Mouse (Mus musculus) gastrocnemius, adult 8-10 months (tissue): ENCODE data around the gene Olfr1373. TPM values are rescaled to one million over a fixed set of nuclear protein-coding genes. Genes with fewer than 3 reads are reported as not detected.
"Not testable (repeated sequence)": the region's sequence is repeated elsewhere in the genome, so short reads cannot be mapped to it uniquely, and the experiment has no call there.

Experiments
- DNase-seq, 2 experiments: peaks; one replicate each; pipeline ENCODE4 v3.0.0; 2022; ENCODE audit warnings: low spot score in 2 of 2
- total RNA-seq, 4 experiments: library from RNA; stranded (reverse); gene quantifications; 2 replicates each; pipeline ENCODE4 v1.2.4; 2022

The Olfr1373 gene
- total RNA-seq = not detected

DNA sequence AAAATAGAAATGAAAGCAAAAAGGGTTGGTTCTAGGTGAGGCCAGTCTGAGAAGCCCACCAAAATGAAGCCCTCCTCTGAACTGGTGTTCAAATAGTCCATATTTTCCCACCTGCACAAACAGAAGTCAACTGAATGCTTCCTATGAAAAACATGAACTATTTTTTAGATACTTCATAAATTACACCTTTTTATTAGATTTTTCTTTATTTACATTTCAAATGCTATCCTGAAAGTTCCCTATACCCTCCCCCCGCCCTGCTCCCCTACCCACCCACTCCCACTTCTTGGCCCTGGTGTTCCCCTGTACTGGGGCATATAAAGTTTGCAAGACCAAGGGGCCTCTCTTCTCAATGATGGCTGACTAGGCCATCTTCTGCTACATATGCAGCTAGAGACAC lies at the start of gene Olfr1373:
TSS of gene Olfr1373 (minus strand) at position 101 of the 400 bp plus-strand sequence.
- DNase-seq = not testable (repeated sequence)

DNA sequence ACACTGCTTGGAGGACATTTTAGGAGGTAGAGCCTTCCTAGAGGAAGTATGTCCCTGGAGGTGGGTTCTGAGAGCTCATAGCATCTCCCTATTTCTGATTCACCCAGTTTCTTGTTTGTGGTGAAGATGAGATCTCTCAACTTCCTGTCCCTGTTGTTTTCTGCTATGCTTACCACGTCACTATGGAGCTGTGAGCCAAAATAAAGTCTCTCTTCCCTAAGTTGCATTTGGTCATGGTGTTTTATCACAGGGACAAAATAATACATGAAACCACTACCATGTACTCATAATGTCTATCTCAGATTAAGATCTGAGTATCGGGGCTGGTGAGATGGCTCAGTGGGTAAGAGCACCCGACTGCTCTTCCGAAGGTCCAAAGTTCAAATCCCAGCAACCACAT lies 35.3 kb upstream of the Olfr1373 start:
- not testable (repeated sequence) for DNase-seq

DNA sequence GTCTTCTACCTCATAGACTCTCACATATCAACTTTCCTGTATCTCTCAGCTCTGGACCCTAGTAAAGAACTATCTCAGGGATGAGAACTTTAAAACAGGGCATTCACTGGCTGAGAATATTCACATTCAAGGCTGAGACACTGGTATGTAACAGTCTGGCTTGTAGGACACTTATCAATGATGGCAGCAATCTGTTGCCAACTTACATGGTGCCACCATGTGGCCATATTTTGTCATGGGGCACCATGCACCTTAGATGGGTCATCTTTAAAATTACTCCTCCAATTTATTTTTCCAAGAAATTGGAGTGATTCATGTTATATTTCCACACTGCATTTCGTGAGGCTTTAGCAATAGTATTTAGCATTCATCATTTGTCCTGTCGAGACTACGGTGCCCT lies 34.6 kb upstream of the Olfr1373 start:
- not testable (repeated sequence) for DNase-seq

DNA sequence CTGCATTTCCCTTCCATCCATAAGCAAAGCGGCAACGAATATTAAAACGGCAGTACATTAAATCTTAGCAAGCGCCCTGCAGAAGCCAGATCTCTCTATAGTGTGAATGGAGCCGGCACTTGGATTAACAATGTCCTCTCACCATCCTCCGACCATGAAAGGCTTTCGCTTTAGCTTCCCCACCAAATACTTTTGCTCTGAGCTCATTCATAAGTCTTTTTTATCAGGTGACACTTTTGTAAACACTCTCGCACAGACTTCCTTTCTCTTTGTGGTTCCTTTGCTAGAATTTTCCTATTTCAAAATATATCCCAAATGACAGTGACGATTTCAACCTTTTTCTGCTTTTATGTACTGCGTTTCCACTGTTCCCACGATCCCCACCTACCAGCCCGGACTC lies 23.1 kb upstream of the Olfr1373 start:
- DNase-seq = no peak

DNA sequence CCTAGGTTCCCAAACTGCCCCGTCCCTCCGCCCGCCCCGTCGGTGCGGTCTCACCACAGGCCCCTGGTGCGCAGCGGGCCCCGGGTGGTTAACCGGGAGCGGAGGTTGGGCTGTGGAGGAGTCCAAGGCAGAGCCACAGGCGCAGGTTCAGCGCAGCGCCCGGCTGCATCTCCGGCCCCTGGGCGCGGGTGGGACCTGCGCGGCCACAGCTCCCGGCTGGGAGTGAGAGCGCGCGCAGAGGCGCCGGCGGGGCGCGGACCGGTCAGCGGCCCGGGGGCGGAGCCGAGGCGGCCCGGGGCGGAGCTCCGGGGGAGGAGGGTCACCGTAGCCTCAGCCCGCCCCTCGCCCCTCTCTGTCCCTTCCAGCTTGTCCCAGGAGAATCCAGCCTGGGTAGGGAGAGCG lies 22.6 kb upstream of the Olfr1373 start:
- not testable (repeated sequence) for DNase-seq

DNA sequence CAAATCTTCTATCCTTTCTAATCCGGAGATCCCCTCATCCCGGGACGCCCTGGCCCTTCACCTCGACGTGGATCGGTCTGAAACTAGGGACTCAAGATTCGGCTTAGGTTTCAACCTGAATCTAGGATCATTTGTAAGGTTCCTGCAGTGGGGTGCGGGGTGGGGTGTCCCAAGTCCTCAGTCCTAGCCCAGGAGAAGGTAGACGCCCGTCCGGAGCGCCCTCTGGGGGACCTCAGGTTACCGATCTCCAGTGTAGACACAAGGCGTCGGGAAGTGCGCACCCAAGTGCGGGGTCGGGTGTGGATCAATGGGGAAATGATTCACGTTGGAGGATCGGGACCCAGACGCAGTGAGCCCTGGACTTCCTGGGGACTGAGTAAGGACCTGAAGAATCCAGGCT lies 21.8 kb upstream of the Olfr1373 start:
- DNase-seq = peak in 1 of 2 experiments; percentile 6

DNA sequence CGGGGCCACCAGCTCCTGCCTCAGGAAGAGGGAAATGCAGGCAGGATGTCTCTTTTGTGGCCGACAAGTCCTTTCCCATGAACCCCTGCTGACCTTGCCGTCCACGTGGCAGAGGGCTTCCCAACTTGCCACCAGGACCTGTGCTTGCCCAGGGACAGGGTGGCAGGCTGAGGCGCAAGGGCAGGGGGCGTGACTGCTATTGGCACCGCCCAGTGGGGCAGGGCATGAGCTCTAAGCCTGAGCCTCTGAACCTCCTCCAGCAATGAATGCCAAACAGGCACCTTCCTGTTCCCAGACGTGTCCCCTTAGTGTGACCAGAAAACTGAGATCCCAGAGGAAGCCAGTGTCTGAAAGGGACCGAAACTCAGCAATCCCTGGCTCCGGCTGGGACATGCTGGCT lies 18.6 kb upstream of the Olfr1373 start:
- DNase-seq = peak in 1 of 2 experiments; percentile 16

DNA sequence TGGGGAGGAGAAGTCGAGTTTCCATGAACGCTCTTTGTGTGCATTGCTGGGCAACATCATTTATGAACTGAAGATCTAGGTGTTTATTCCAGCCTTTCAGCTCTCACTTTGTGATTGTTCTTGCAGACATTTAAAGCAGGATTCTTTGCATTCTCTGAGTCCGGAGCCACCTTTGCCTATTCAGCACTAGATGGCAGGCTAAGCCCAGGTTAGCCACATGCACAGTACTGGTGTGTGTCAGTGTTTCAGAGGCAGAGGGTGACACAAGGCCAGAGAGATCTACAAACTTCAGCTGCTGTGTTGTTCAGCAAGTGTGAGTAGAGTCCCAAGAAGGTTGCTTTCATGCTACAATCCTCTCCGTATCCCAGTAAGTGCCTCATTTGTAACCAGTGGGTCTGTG lies 1.7 kb downstream of the Olfr1373 start:
- DNase-seq = not testable (repeated sequence)

DNA sequence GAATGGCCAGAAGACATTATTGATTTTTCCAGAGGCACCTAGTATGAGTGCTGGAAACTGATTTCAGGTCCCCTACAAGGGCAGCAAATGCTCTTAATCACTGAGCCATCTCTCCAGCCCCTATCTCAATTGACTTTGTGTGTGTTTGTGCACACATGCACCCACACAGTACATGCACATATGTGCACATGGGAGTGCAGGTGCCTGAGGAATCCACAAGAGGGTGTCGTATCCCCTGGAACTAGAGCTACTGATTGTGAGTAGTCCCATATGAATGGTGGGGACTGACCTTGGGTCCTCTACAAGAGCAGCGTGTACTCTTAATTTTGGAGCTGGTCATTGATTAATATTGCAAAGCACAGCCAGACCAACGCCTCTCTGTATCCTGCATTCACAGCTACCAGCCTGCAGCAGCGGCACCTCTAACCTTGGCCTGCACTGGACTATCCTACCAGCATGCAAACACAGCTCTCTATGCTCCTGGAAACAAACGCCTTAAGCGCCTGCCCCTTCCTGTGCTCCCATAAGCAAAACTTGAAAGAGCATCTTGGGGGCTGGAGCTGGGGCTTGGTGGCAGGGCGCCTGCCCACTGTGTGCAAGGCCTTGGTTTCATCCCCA lies 14.8 kb downstream of the Olfr1373 start:
- DNase-seq = no peak

DNA sequence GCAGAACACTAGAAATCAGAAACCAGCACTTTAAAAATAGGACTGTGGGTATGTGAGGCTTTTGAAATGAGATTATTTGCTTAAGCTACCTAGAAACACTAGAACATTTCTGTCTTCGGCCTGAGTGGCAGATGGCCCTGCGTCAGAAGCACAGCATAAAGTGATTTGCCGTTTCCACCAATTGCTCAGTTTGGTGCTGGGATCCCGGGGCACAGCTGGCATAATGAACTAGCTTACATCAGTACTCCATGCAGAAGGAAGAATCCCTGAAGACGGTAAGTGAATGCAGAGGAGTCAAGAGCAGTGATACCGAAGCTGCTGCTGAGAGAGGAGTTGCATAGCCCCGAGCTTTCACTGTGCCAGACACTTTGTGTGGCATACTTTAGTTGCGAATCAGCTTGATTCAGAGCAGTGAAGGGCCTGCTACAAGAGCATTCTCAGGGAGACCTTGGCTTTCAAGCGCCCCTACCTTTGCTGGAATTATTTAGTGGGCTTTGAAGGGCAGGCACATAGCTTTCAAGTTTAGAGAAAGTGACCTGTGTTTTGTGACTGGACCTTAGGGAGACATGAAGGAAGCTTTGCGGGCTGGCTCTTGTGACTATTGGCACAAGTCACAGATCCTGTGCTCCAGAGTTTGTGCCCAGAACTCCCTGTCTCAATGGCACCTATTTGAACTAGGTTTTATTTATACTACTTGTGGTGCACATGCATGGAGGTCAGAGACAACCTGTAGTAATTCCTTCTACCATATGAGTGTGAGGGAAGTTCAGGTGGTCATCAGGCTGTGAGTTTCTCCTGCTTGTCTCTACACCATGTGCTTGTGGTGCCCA lies 15.5 kb downstream of the Olfr1373 start:
- no peak for DNase-seq

DNA sequence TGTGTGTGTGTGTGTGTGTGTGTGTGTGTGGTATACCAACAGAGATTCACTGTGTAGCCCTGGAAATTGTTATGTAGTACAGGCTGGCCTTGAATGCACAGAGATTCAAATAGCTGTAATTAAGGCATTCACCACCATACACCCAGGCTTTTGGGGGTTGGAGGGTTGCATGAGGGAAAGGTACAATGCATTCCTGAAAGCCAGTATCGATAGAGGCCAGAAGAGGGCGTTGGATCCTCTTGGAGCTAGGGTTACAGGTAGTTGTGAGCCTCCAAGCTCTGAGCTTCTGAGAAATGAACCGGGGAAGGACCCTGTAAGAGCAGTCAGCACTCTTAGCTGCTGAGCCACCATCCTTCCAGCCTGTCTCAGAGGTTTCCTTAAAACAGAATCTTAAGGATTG lies 16.2 kb downstream of the Olfr1373 start:
- no peak for DNase-seq

DNA sequence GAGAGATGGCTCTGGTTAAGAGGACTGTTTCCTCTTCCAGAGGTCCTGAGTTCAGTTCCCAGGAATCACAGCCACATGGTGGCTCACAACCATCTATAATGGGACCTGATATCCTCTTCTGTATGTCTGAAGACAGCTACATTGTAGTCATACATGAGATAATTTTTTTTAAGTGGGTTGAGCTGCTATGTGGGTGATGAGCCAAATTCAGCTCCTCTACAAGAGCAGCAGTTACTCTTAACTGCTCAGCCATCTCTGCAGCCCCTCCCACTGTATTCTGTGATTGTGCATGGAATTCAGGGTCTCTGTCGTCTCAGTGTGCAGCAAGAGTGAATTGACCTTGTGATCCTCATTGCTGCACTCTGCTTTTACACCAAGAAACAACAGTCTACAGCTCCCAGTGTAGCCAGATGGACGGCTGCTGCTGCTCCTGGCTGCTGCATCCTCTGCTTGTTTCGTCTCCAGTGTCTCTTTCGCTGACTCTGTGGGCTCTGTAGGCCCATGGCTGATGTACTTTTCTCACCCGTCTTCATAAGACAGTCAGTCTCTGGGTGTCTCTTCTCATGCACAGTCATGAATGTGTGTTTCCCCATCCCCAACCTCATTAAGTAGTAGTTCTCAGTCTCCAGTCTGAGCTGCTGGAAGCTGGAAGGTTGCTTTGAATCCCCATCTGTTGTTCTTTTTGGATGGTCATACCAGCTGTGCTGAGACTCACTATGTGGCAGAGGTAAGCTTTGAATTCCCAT lies 16.8 kb downstream of the Olfr1373 start:
- DNase-seq = no peak

DNA sequence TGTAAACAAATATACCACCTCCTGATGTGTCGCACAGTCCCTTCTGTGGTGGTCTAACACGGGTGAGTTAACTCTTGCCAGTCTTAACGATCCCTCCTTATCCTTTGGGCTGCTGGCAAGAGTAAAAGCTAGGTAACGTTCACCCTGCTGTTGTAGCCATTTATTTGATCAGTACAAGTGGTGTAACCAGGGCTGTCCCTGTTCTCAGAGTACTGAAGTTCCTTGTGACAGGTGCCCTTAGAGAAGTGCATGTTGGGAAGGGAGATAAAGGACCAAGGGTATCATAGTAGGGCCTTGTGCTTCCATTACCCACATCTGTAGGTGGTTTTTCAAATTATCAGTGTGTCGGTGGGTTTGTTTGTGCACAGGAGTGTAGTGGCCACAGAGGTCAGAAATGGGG lies 17.6 kb downstream of the Olfr1373 start:
- no peak for DNase-seq

DNA sequence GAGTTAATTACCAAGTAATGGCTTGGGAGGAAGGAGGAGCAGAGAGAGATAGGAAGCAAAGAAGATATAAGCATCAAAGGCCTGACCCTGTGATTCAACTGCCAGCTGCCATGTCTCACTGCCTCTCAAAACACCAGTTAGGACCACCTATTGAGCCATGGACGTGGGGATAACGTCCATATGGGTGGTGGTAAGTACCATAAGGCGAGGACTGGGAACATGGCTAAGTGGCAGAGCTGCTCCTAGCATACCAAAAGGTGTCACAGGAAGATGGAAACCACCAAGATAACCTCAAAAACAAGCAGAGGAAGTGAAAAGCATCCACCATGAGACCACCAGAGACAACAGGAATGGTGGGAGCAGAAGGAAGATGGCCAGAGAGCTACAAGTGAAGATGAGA lies 18.2 kb downstream of the Olfr1373 start:
- DNase-seq = no peak

DNA sequence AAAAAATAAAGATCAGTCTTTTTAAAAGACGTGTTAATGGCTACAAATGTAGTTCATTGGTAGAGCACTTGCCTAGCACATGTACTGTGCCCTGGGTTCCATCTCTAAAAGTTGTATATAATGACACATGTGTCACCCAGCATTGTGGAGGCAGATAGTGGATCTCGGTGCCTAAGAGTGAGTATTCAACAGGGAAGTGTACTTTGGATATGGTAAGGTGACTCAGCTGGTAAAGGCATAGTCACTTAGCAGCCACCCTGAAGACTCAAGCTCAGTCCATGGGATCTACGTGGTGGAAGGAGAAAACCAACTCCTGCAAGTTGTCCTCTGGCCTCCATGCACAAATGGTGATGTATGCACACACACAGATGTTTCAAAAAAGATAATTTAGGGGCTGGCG lies 20.9 kb downstream of the Olfr1373 start:
- no peak for DNase-seq

DNA sequence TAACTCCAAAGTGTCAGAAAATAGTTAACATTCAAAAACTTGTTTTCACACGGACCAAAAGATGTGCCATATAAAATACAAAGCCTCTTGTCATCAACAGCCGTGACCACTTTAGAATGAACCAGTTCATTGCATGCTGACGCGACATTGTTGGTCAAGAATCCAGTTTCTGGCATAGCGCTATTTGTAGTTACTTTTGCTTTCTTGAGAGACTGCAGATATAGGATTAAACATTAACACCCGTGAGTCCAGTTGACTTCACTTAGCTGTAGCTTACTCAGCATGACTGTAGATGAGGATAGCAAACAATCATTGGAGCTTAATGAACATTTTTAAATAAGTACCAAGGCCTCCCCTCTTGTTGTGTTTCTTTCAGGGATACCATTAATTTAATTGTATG lies 23.3 kb downstream of the Olfr1373 start:
- no peak for DNase-seq

DNA sequence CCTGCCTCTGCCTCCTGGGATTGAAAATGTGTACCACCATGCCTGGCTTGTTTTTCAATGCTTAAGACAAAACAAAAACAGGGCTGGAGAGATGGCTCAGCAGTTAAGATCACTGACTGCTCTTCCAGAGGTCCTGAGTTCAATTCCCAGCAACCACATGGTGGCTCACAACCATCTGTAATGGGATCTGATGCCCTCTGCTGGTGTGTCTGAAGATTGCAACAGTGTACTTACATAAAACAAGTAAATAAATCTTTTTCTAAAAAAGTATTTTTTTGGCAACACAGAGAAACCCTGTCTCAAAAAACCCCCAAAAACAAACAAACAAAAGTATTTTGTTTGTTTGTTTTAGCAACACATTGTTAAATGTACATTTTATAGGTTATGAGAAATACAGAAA lies 24.9 kb downstream of the Olfr1373 start:
- DNase-seq = not testable (repeated sequence)

DNA sequence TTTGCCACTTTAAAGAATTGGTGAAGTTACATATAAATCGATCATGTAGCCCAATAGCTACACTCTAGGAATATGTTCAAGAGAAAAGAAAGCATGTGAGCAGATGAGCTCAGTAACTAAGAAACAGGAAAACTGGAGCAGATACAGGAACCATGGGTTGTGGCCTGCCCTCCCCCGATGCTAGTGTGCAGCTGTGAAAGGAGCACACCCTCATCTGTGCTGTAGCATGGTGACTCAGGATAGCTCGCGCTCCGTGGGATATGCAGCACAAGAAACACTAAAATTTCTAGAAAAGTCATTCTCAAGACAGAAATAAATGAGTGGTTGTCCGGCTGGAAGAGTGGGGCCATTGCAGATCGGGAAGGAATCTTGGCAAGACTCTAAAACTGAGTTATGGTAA lies 28.2 kb downstream of the Olfr1373 start:
- no peak for DNase-seq

DNA sequence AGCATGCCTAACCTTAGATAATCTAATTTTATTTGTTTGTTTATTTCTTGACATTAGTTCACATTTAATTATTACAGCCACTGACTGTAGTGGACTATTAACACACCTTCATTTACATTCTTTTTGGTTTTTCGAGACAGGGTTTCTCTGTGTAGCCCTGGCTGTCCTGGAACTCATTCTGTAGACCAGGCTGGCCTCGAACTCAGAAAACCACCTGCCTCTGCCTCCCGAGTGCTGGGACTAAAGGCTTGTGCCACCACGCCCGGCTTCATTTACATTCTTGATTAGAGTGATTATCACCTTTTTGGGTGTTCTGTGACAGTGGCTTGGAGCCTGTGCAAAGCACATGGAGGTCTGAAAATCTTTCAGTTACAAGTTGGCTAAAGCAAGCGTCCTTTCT lies 29.2 kb downstream of the Olfr1373 start:
- not testable (repeated sequence) for DNase-seq

DNA sequence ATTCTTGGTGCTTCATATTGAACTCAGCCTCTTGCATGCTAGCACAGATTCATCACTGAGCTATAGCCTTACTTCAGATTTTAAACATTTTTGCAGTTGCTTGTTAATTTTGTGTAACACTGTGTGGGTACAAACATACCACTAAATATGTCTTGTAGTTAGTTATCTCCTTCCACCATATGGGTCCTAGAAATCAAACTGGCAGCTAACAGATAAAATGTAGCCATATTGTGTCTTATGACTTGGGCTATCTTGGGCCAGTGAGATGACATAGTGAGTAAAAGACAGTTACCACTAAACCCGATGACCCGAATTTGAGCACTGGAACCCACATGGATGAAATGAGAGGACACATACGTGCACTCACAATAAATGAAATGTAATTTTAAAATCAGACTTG lies 29.8 kb downstream of the Olfr1373 start:
- no peak for DNase-seq

DNA sequence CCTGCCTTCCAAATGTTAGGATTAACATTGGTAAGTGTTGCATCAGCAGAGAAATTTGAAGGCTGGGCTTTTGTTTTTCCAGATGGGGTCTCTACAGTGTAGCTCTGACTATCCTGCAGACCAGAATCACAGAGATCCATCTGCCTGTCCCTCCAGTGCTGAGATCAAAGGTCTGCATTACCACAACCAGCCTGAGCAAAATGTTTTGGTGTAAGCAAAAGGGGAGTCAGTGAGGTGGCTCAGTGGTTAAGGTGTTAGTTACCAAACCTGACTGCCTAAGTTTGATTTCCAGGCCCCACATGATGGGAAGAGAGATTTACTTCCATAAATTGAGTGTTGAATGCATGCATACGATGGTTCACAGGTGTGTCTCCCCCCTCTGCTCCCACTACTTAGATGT lies 35.9 kb downstream of the Olfr1373 start:
- no peak for DNase-seq

DNA sequence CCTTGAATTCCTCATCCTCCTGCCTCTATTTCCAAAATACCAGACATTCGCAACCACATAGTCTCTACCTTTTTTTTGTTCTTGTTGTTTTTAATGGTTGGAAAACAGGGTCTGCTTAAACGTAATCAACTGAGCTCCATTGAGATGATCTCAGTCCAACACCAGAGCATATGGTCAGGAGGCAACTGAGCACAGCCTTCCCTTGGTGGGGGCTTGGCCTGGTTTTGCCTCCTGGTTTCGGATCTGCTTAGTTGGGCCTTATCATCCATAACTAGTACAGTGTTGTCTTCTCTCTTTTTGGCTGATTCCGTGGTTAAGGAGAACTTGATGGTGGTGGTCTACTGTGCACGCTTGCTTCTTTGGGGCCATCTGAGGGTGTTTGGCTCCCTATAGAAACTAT lies 36.5 kb downstream of the Olfr1373 start:
- no peak for DNase-seq
